Mouse (Mus musculus): Measurements from ENCODE around the gene Epha4. TPM values are rescaled to one million over a fixed set of nuclear protein-coding genes. Genes with fewer than 3 reads are reported as not detected.

The Epha4 gene
- 0.87 and 2.0 TPM in 2 replicates for polyA plus RNA-seq (2012; rRNA removed; ENCODE audit: low replicate concordance)

GRCm38 (mm10) chr1:77514963-77515650 is at the start of gene Epha4:
TSS of gene Epha4 (minus strand) at chr1:77515088.

Data from duodenum, adult 2 months (tissue).